Mouse (Mus musculus): ENCODE data around the gene Vav1. TPM values are rescaled to one million over a fixed set of nuclear protein-coding genes. Genes with fewer than 3 reads are reported as not detected.

Gene Vav1
- polyA plus RNA-seq, 1 experiment from 2014 or later: 6.1 TPM

GRCm38 (mm10) chr17:57350212-57350611, 71.3 kb downstream of the Vav1 start:
- WGBS: 85% methylated on average over 5 of the region's 5 CpGs
- Histone ChIP-seq H3K4me2 (no peak overlapping the region), H3K4me1 (no peaks in the 10 kb centered on the region), H3K4me3 (no peak overlapping the region), H3K27me3 (no peaks in the 10 kb centered on the region), H3K27ac (no peak overlapping the region), H3K9ac (no peak overlapping the region), H3K36me3 (no peaks in the 10 kb centered on the region), H3K9me3 (no peaks in the 10 kb centered on the region)
- no peak for ATAC-seq (ENCODE audit: borderline replicate concordance, extremely low read depth, low FRiP score, low TSS enrichment)

GRCm38 (mm10) chr17:57351107-57351506, 72.2 kb downstream of the Vav1 start:
- Histone ChIP-seq H3K4me1 (no peaks in the 10 kb centered on the region), H3K9ac (no peak overlapping the region), H3K27ac (no peak overlapping the region), H3K27me3 (no peaks in the 10 kb centered on the region), H3K36me3 (no peaks in the 10 kb centered on the region), H3K9me3 (no peaks in the 10 kb centered on the region), H3K4me3 (no peak overlapping the region), H3K4me2 (no peak overlapping the region)
- no peak for ATAC-seq (ENCODE audit: borderline replicate concordance, extremely low read depth, low FRiP score, low TSS enrichment)
- WGBS: 81% methylated on average over 9 of the region's 9 CpGs

- ATAC-seq (ENCODE audit: borderline replicate concordance, extremely low read depth, low FRiP score, low TSS enrichment): no peak
- 28% methylated on average over 1 of the region's 1 CpGs for WGBS
- no peak within 1 kb of the TSS for H3K4me2 ChIP-seq
- H3K27me3 ChIP-seq: no peaks in the 10 kb centered on the region
- no peak within 1 kb of the TSS for H3K27ac ChIP-seq
- H3K9ac ChIP-seq: no peak within 1 kb of the TSS
- H3K9me3 ChIP-seq: no peaks in the 10 kb centered on the region
- H3K4me3 ChIP-seq: no peak within 1 kb of the TSS
- H3K36me3 ChIP-seq: no peaks in the 10 kb centered on the region
- no peaks in the 10 kb centered on the region for H3K4me1 ChIP-seq
These were observed 79.5 kb downstream of the Vav1 start, which contains the start of gene Adgre1 for GRCm38 (mm10) chr17:57358441-57358840. Gene Adgre1, plus strand, starts transcription at chr17:57358691.

- Histone ChIP-seq H3K4me1 (no peaks in the 10 kb centered on the region), H3K4me2 (no peak overlapping the region), H3K27ac (no peak overlapping the region), H3K9ac (no peak overlapping the region), H3K4me3 (no peak overlapping the region), H3K36me3 (no peaks in the 10 kb centered on the region), H3K27me3 (no peaks in the 10 kb centered on the region), H3K9me3 (no peaks in the 10 kb centered on the region)
- ATAC-seq (ENCODE audit: borderline replicate concordance, extremely low read depth, low FRiP score, low TSS enrichment): no peak
- WGBS: 79% methylated on average over 11 of the region's 11 CpGs
These were observed 80.8 kb downstream of the Vav1 start for GRCm38 (mm10) chr17:57359485-57360241.

Other genes with a start within 250 kb of the Vav1 start
- gene Khsrp, start 247.6 kb upstream of the Vav1 start, polyA plus RNA-seq (2015; fragmentation: Nextera tagmentation; extraction: Ambion mirVana): 42.1 and 44.1 TPM in 2 replicates
- gene Slc25a41, start 237.4 kb upstream of the Vav1 start, polyA plus RNA-seq (2015; fragmentation: Nextera tagmentation; extraction: Ambion mirVana): 0.12 TPM in 1 of 2 replicates, not detected in the other
- 55.3 and 57.0 TPM in 2 replicates for gene Crb3, start 220.0 kb upstream of the Vav1 start, polyA plus RNA-seq (2015; fragmentation: Nextera tagmentation; extraction: Ambion mirVana)
- 8.7 and 9.5 TPM in 2 replicates for gene Slc25a23, start 219.2 kb upstream of the Vav1 start, polyA plus RNA-seq (2015; fragmentation: Nextera tagmentation; extraction: Ambion mirVana)
- gene Dennd1c, start 200.6 kb upstream of the Vav1 start, polyA plus RNA-seq (2015; fragmentation: Nextera tagmentation; extraction: Ambion mirVana): 4.8 and 5.6 TPM in 2 replicates
- 16.4 and 17.5 TPM in 2 replicates for gene Tubb4a, start 191.3 kb upstream of the Vav1 start, polyA plus RNA-seq (2015; fragmentation: Nextera tagmentation; extraction: Ambion mirVana)
- 8.6 and 10.4 TPM in 2 replicates for gene Tnfsf9, start 173.8 kb upstream of the Vav1 start, polyA plus RNA-seq (2015; fragmentation: Nextera tagmentation; extraction: Ambion mirVana)
- gene Cd70, start 129.3 kb upstream of the Vav1 start, polyA plus RNA-seq (2015; fragmentation: Nextera tagmentation; extraction: Ambion mirVana): not detected in 2 replicates
- 0.33 and 0.36 TPM in 2 replicates for gene Tnfsf14, start 84.9 kb upstream of the Vav1 start, polyA plus RNA-seq (2015; fragmentation: Nextera tagmentation; extraction: Ambion mirVana)
- gene C3, start 51.0 kb upstream of the Vav1 start, polyA plus RNA-seq (2015; fragmentation: Nextera tagmentation; extraction: Ambion mirVana): 2.5 and 3.7 TPM in 2 replicates
- 33.1 and 37.3 TPM in 2 replicates for gene Gpr108, start 30.7 kb upstream of the Vav1 start, polyA plus RNA-seq (2015; fragmentation: Nextera tagmentation; extraction: Ambion mirVana)
- 49.0 TPM in 2 replicates for gene Trip10, start 29.6 kb upstream of the Vav1 start, polyA plus RNA-seq (2015; fragmentation: Nextera tagmentation; extraction: Ambion mirVana)
- 5.0 and 5.7 TPM in 2 replicates for gene Adgre1, start 79.6 kb downstream of the Vav1 start, polyA plus RNA-seq (2015; fragmentation: Nextera tagmentation; extraction: Ambion mirVana)

Data from lung, embryonic 15.5 days (tissue).